Mouse (Mus musculus) spleen, postnatal 0 days (tissue): ENCODE measurements around the gene V1rd19. TPM values are rescaled to one million over a fixed set of nuclear protein-coding genes. Genes with fewer than 3 reads are reported as not detected.

Experiments
- polyA plus RNA-seq: library from polyadenylated mRNA; unstranded; fragments of >200 nt; fragmentation: Nextera tagmentation; extraction: Ambion mirVana; gene quantifications from 2 replicates; pipeline ENCODE4 v1.2.1, GENCODE M21; 2015

Gene V1rd19
- polyA plus RNA-seq = not detected in 2 replicates

DNA sequence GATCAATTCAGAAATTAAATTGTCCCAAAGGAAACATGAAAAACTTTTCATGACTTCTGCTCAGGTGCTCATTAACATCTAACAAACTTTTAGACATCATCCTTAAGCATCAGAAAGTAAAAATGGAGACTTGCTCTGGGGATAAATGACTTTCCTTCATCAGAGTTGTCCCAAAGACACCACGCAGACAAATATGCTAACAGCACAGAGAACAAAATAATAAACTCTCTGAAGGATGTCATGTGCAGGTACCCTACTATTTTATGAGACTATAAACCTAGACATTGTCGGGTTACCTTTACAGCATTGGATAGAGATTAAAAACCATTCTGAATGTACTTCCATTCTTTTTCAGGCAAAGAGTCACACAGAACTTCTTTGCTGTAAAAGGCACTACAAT is at the start of gene V1rd19:
Gene V1rd19 (plus strand): TSS at position 301 of the 400 bp plus-strand sequence.

DNA sequence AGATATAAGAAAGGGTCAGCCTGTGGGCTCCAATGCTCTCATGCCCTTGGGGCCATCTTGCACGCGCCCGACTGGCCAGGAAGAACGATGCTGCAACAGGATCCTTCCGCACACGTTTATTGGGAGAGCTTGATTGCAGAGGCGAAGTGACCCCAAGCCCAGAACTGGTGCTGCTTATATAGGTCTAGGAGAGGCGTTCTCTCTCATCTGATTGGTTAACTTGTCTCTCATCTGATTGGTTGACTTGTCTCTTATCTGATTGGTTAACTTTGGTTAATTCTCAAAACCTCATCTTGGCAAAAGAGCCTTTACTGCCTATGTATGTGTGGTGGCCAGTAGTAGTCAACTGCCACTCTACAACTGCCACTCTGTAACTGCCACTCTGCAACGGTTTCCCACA is 27.2 kb upstream of the V1rd19 start, which contains the start of gene Vmn1r181:
Gene Vmn1r181 (plus strand): TSS at position 301 of the 400 bp plus-strand sequence.

DNA sequence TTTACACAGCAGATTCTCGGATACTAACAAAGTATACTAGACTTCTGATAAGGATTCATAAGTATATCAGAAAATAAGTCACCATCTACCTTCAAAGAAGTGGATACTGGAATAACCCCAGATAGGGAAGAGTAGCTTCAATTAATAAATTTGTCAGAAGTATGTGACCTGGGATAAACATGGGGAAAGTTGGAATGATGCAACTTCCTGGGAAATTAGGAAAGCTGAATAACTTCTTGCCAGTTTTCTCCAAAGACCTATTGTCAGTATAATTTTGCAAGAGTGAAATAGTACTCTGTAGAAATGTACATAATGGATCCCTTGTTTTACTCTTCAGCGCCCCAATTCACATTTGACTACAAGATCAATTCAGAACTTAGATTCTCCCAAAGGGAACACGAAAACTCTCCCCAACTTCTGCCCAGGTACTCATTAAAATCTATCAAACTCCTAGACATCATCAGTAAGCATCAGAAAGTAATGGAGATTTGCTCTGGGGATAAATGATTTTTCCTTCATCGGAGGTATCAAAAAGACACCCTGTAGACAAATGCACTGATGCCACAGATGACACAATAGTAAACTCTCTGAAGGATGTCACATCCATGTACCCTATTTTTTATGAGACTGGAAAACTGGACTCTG is 51.3 kb downstream of the V1rd19 start, which contains the start of gene Vmn1r183:
Gene Vmn1r183 (plus strand): TSS at position 595 of the 645 bp plus-strand sequence.

Other genes with a start within 250 kb of the V1rd19 start
- gene Vmn1r174, start 249.4 kb upstream of the V1rd19 start, polyA plus RNA-seq = not detected in 2 replicates
- gene Vmn1r175, start 191.0 kb upstream of the V1rd19 start, polyA plus RNA-seq = not detected in 2 replicates
- not detected in 2 replicates for gene Vmn1r176, start 164.3 kb upstream of the V1rd19 start, polyA plus RNA-seq
- gene Vmn1r177, start 135.2 kb upstream of the V1rd19 start, polyA plus RNA-seq = not detected in 2 replicates
- not detected in 2 replicates for gene Vmn1r178, start 109.7 kb upstream of the V1rd19 start, polyA plus RNA-seq
- not detected in 2 replicates for gene Vmn1r179, start 74.7 kb upstream of the V1rd19 start, polyA plus RNA-seq
- gene Vmn1r180, start 51.1 kb upstream of the V1rd19 start, polyA plus RNA-seq = not detected in 2 replicates
- gene Vmn1r181, start 27.1 kb upstream of the V1rd19 start, polyA plus RNA-seq = not detected in 2 replicates
- not detected in 2 replicates for gene Vmn1r183, start 51.6 kb downstream of the V1rd19 start, polyA plus RNA-seq
- 9.6 and 10.4 TPM in 2 replicates for gene Zfp180, start 80.2 kb downstream of the V1rd19 start, polyA plus RNA-seq
- 1.8 TPM in 2 replicates for gene Zfp112, start 110.6 kb downstream of the V1rd19 start, polyA plus RNA-seq
- 5.1 and 6.2 TPM in 2 replicates for gene Zfp235, start 132.5 kb downstream of the V1rd19 start, polyA plus RNA-seq
- gene Zfp114, start 173.4 kb downstream of the V1rd19 start, polyA plus RNA-seq = 0.67 and 0.76 TPM in 2 replicates
- 1.8 and 2.0 TPM in 2 replicates for gene Zfp111, start 209.8 kb downstream of the V1rd19 start, polyA plus RNA-seq
- 0.84 and 0.97 TPM in 2 replicates for gene Zfp109, start 235.9 kb downstream of the V1rd19 start, polyA plus RNA-seq